Mouse (Mus musculus) forebrain, embryonic 16.5 days (tissue): ENCODE measurements around the gene Ccnt1. TPM values are rescaled to one million over a fixed set of nuclear protein-coding genes. Genes with fewer than 3 reads are reported as not detected.
"Not testable (repeated sequence)": the region's sequence is repeated elsewhere in the genome, so short reads cannot be mapped to it uniquely, and the experiment has no call there.

Experiments
- ATAC-seq: fragments of 200-750 bp; cut with Nextera tagmentation; 2 replicates; pipeline ENCODE4 v1.8.0; 2017; ENCODE audit warnings: mild to moderate bottlenecking, moderate library complexity
- H3K27ac ChIP-seq: fragments of 300-500 bp; sonication (generic); 2 replicates; pipeline ENCODE4 v1.5.1; 2014; ENCODE audit warnings: low read length, control low read depth
- H3K27me3 ChIP-seq: fragments of 300-500 bp; sonication (generic); replicated peaks from 2 replicates; pipeline ENCODE4 v1.6.1; 2014; ENCODE audit warnings: low read length; ENCODE audit not compliant: control insufficient read depth, insufficient read depth
- H3K36me3 ChIP-seq: fragments of 300-500 bp; sonication (generic); 2 replicates; pipeline ENCODE4 v1.6.1; 2014; ENCODE audit not compliant: control insufficient read depth, insufficient read depth
- H3K4me1 ChIP-seq: fragments of 300-500 bp; sonication (generic); replicated peaks from 2 replicates; pipeline ENCODE4 v1.6.1; 2014; ENCODE audit warnings: low read length; ENCODE audit not compliant: control insufficient read depth, insufficient read depth
- H3K4me2 ChIP-seq: fragments of 300-500 bp; sonication (generic); 2 replicates; pipeline ENCODE4 v1.6.1; 2014; ENCODE audit warnings: mild to moderate bottlenecking, low read length, control low read depth
- H3K4me3 ChIP-seq: fragments of 300-500 bp; sonication (generic); replicated peaks from 2 replicates; pipeline ENCODE4 v1.5.1; 2014; ENCODE audit warnings: mild to moderate bottlenecking, low read length, control low read depth
- H3K9ac ChIP-seq: fragments of 300-500 bp; sonication (generic); replicated peaks from 2 replicates; pipeline ENCODE4 v1.6.1; 2014; ENCODE audit warnings: low read depth, low read length, control low read depth
- H3K9me3 ChIP-seq: fragments of 300-500 bp; sonication (generic); 2 replicates; pipeline ENCODE4 v1.6.1; 2016; ENCODE audit warnings: low read length; ENCODE audit not compliant: control insufficient read depth
- WGBS: fragments of 180-500 bp; shearing (Covaris S2); extraction: QIAGEN DNeasy Blood & Tissue Kit; methylation state at CpG from one replicate; pipeline ENCODE4 v1.1.7; 2014; 5-methylcytosine and 5-hydroxymethylcytosine counted together
- polyA plus RNA-seq: library from polyadenylated mRNA; unstranded; fragments of >200 nt; fragmentation: Nextera tagmentation; extraction: Ambion mirVana; gene quantifications from 2 replicates; pipeline ENCODE4 v1.2.1, GENCODE M21; 2015

The Ccnt1 gene
- polyA plus RNA-seq, 1 experiment from 2014 or later: 74.5 TPM

GRCm38 (mm10) chr15:98586141-98586540, 15.4 kb upstream of the Ccnt1 start:
- 83% methylated on average over 9 of the region's 9 CpGs for WGBS
- H3K4me1 ChIP-seq, H3K27me3 ChIP-seq, ATAC-seq, H3K27ac ChIP-seq, H3K4me3 ChIP-seq, H3K9me3 ChIP-seq, H3K9ac ChIP-seq, H3K4me2 ChIP-seq, H3K36me3 ChIP-seq: not testable (repeated sequence)

GRCm38 (mm10) chr15:98585421-98585820, 14.7 kb upstream of the Ccnt1 start:
- Histone ChIP-seq H3K4me2 (no peak overlapping the region), H3K9me3 (no peaks in the 10 kb centered on the region), H3K4me1 (peaks cover 6% of the 10 kb centered on the region), H3K27ac (no peak overlapping the region), H3K4me3 (no peak overlapping the region), H3K9ac (no peak overlapping the region), H3K36me3 (peaks cover 5% of the 10 kb centered on the region; the same call in 1 of the 2 replicates), H3K27me3 (no peaks in the 10 kb centered on the region)
- WGBS: 40% methylated on average over 7 of the region's 7 CpGs
- ATAC-seq: no peak

- H3K36me3 ChIP-seq: no peaks in the 10 kb centered on the region
- peak overlapping the region; percentile 4; the same call in 1 of the 2 replicates for H3K9ac ChIP-seq
- WGBS: 84% methylated on average over 8 of the region's 8 CpGs
- H3K27ac ChIP-seq: peak overlapping the region; percentile 19; the same call in 1 of the 2 replicates
- peaks cover 6% of the 10 kb centered on the region for H3K4me1 ChIP-seq
- H3K4me2 ChIP-seq: no peak overlapping the region
- no peaks in the 10 kb centered on the region for H3K27me3 ChIP-seq
- no peaks in the 10 kb centered on the region for H3K9me3 ChIP-seq
- no peak overlapping the region for H3K4me3 ChIP-seq
- ATAC-seq: no peak
Observed at GRCm38 (mm10) chr15:98582996-98583395, 12.3 kb upstream of the Ccnt1 start.

GRCm38 (mm10) chr15:98582410-98582809, 11.7 kb upstream of the Ccnt1 start:
- H3K4me2 ChIP-seq: no peak overlapping the region
- no peak overlapping the region for H3K4me3 ChIP-seq
- no peaks in the 10 kb centered on the region for H3K27me3 ChIP-seq
- peaks cover 6% of the 10 kb centered on the region for H3K4me1 ChIP-seq
- no peaks in the 10 kb centered on the region for H3K9me3 ChIP-seq
- H3K36me3 ChIP-seq: no peaks in the 10 kb centered on the region
- H3K27ac ChIP-seq: peak overlapping the region; percentile 19; the same call in 1 of the 2 replicates
- no peak for ATAC-seq
- 0 out of 2 replicates have a peak overlapping the region, but pooled peaks have one; percentile 4 for H3K9ac ChIP-seq
- 65% methylated on average over 8 of the region's 8 CpGs for WGBS

- Histone ChIP-seq H3K4me2 (no peak overlapping the region), H3K9ac (no peak overlapping the region), H3K27me3 (no peaks in the 10 kb centered on the region), H3K27ac (no peak overlapping the region), H3K9me3 (no peaks in the 10 kb centered on the region), H3K4me1 (peaks cover 6% of the 10 kb centered on the region), H3K4me3 (no peak overlapping the region), H3K36me3 (no peaks in the 10 kb centered on the region)
- WGBS: 47% methylated on average over 5 of the region's 5 CpGs
- ATAC-seq: peak; percentile 83
Observed at GRCm38 (mm10) chr15:98579795-98580464, 9.2 kb upstream of the Ccnt1 start.

- Histone ChIP-seq H3K9ac (no peak overlapping the region), H3K9me3 (no peaks in the 10 kb centered on the region), H3K4me2 (no peak overlapping the region), H3K36me3 (no peaks in the 10 kb centered on the region), H3K27ac (no peak overlapping the region), H3K27me3 (no peaks in the 10 kb centered on the region), H3K4me3 (no peak overlapping the region), H3K4me1 (peaks cover 4% of the 10 kb centered on the region)
- WGBS: 78% methylated on average over 2 of the region's 2 CpGs
- ATAC-seq: no peak
Observed at GRCm38 (mm10) chr15:98579310-98579709, 8.6 kb upstream of the Ccnt1 start.

- Histone ChIP-seq H3K9ac (no peak overlapping the region), H3K4me1 (peaks cover 8% of the 10 kb centered on the region), H3K4me3 (no peak overlapping the region), H3K27ac (no peak overlapping the region), H3K36me3 (no peaks in the 10 kb centered on the region), H3K27me3 (no peaks in the 10 kb centered on the region), H3K9me3 (no peaks in the 10 kb centered on the region), H3K4me2 (no peak overlapping the region)
- WGBS: 70% methylated on average over 4 of the region's 4 CpGs
- no peak for ATAC-seq
Observed at GRCm38 (mm10) chr15:98573293-98573692, 2.6 kb upstream of the Ccnt1 start.

- peaks cover 24% of the 10 kb centered on the region for H3K4me1 ChIP-seq
- no peaks in the 10 kb centered on the region for H3K36me3 ChIP-seq
- no peak overlapping the region for H3K9ac ChIP-seq
- H3K9me3 ChIP-seq: no peaks in the 10 kb centered on the region
- 86% methylated on average over 4 of the region's 4 CpGs for whole genome bisulfite sequencing
- no peak for ATAC-seq
- no peak overlapping the region for H3K4me2 ChIP-seq
- no peak overlapping the region for H3K27ac ChIP-seq
- H3K27me3 ChIP-seq: no peaks in the 10 kb centered on the region
- no peak overlapping the region for H3K4me3 ChIP-seq
Observed at GRCm38 (mm10) chr15:98569795-98570365, 843 bp downstream of the Ccnt1 start.

GRCm38 (mm10) chr15:98569216-98569615, 1.5 kb downstream of the Ccnt1 start:
- 77% methylated on average over 7 of the region's 7 CpGs for WGBS
- H3K4me2 ChIP-seq: peak overlapping the region; percentile 86
- H3K36me3 ChIP-seq: no peaks in the 10 kb centered on the region
- no peaks in the 10 kb centered on the region for H3K27me3 ChIP-seq
- H3K4me3 ChIP-seq: peak overlapping the region; percentile 86
- H3K4me1 ChIP-seq: peaks cover 27% of the 10 kb centered on the region
- no peak overlapping the region for H3K27ac ChIP-seq
- peak overlapping the region; percentile 85 for H3K9ac ChIP-seq
- ATAC-seq: no peak
- no peaks in the 10 kb centered on the region for H3K9me3 ChIP-seq
